Mouse (Mus musculus) spleen, adult 2 months (tissue): ENCODE measurements at regions not wholly inside any gene's neighbourhood (a gene's known extent, or its start where the extent isn't known, plus 50 kb on each side); places are given as distances from the start of the nearest gene placed in this dataset.

Source experiments
- DNase-seq, 2 experiments: peaks; one replicate each; pipeline versions ENCODE4 v3.0.0 to v3.0.0-alpha.2; 2012 to 2021; ENCODE audit warnings: low spot score in 2 of 2, low read depth in 1 of 2
- H3K27ac ChIP-seq: fragments of 200-500 bp; 2 replicates; pipeline ENCODE4 v1.5.1; 2012; ENCODE audit warnings: low read length, inconsistent platforms; ENCODE audit not compliant: insufficient read depth
- H3K27me3 ChIP-seq: fragments of 200-500 bp; 2 replicates; pipeline ENCODE4 v1.6.1; 2012; ENCODE audit warnings: mild to moderate bottlenecking, moderate library complexity, low read length, inconsistent platforms; ENCODE audit not compliant: control insufficient read depth, insufficient read depth
- H3K36me3 ChIP-seq: fragments of 200-500 bp; 2 replicates; pipeline ENCODE4 v1.6.1; 2012; ENCODE audit warnings: mild to moderate bottlenecking, low read length, inconsistent platforms; ENCODE audit not compliant: control insufficient read depth, insufficient read depth
- H3K4me1 ChIP-seq: fragments of 200-500 bp; 2 replicates; pipeline ENCODE4 v1.6.1; 2011; ENCODE audit warnings: inconsistent platforms; ENCODE audit not compliant: control insufficient read depth, insufficient read depth, insufficient read length
- H3K4me3 ChIP-seq: fragments of 200-500 bp; 2 replicates; pipeline ENCODE4 v1.5.1; 2011; ENCODE audit warnings: mild to moderate bottlenecking, inconsistent platforms; ENCODE audit not compliant: insufficient read depth, insufficient read length; ENCODE audit errors: extremely low read depth
- CTCF ChIP-seq: fragments of 200-500 bp; IDR thresholded peaks from 2 replicates; pipeline ENCODE4 v1.5.1; 2011; ENCODE audit warnings: mild to moderate bottlenecking, inconsistent platforms; ENCODE audit not compliant: insufficient read depth, insufficient read length, insufficient replicate concordance; ENCODE audit errors: extremely low read depth
- POLR2A ChIP-seq: fragments of 200-500 bp; IDR thresholded peaks from 2 replicates; pipeline ENCODE4 v1.6.1; 2011; ENCODE audit warnings: low read depth, low read length, inconsistent platforms
- WGBS: fragments of 180-500 bp; shearing (Covaris S2); methylation state at CpG from one replicate; pipeline ENCODE4 v1.1.7; 2018; 5-methylcytosine and 5-hydroxymethylcytosine counted together

DNA sequence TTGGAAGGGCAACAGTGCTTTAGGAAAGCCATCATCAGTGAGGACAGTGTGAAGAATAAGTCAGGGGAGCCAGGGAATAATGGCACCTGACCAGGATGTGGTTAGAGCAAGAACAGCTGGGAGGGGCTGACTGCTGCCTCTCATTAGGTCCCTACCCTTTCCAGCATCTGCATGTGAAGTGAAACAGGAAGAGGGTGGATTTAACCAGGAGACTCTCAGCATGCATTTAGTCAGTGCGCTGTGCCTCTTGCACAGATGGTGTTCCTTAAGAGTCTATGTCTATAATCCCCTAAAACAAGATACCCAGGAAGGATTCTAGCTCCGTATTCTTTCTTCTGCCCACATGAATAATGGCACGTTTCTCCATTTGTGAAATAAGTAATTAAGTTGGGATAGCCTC is 267.9 kb downstream of the Spry2 start:
- no peak for DNase-seq
- no peak overlapping the region for H3K4me3 ChIP-seq

DNA sequence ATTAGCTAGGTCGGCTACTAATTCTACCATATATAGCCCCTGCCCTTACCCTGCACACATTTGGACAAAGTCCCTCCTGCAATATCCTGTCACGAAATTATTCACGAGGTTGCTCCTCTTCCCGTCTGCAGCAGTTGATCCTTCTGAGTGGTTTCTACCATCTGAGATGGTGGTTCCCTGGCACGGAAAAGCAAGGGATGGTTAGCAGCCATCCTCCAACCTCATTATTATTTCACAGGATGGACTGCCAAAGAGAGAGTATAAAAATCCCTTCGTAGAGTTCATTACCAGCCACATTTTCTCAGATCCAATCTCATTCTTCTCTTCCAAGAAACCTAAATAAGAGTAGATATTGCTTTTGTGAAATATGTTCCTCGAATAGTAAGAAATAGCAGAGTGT is 272.2 kb downstream of the Spry2 start:
- no peaks in the 10 kb centered on the region for H3K36me3 ChIP-seq
- no peak for DNase-seq
- no peaks in the 10 kb centered on the region for H3K27me3 ChIP-seq
- H3K27ac ChIP-seq: no peak overlapping the region
- TF ChIP-seq CTCF: no peak
- TF ChIP-seq POLR2A: no peak
- 85% methylated on average over 7 of the region's 7 CpGs for WGBS
- H3K4me3 ChIP-seq: no peak overlapping the region
- no peaks in the 10 kb centered on the region for H3K4me1 ChIP-seq

More for the DNA sequence above, 267.9 kb downstream of the Spry2 start:
- Histone ChIP-seq H3K27me3 (no peaks in the 10 kb centered on the region), H3K4me1 (no peaks in the 10 kb centered on the region), H3K36me3 (no peaks in the 10 kb centered on the region), H3K27ac (no peak overlapping the region)
- TF ChIP-seq POLR2A (no peak), CTCF (no peak)
- WGBS: 39% methylated on average over 3 of the region's 3 CpGs

DNA sequence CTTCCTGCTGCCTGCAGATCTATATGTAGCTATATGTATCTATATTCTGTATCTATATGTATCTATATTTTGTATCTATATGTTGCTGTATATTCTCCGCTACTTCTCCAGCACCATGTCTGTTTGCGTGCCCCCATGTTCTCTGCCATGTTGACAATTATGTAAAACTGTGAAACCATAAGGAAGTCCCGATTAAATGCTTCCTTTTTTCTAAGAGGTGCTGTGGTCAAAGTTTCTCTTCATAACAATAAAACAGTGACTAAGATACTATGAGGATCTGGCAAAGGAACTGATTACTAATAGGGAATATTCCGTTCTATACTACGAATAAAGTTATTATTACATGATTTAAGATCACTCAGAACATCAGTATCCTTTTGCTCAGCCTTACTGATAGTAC is 274.5 kb downstream of the Spry2 start:
- WGBS: 64% methylated on average over 5 of the region's 5 CpGs

DNA sequence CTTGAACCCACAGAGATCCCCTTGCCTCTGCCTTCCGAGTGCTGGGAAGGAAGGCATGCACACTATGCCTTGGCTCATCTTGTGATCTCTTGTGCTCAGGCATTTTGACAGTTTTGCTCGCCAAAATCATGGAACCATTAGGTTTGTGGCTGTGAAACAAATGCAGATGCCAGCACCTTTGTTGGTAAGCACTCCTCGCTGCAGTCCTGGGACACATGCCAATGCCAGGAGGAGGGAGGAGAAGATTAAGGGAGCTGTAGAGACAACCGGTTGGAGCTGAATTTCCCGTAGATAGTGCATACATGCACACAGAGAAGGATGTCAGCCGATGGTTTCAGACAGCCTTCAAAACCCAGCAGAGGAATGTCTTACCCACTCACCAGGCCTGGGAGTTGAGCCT is 275.5 kb downstream of the Spry2 start:
- Histone ChIP-seq H3K4me1 (no peaks in the 10 kb centered on the region), H3K27ac (no peak overlapping the region), H3K36me3 (no peaks in the 10 kb centered on the region), H3K4me3 (no peak overlapping the region), H3K27me3 (no peaks in the 10 kb centered on the region)
- no peak for TF ChIP-seq POLR2A
- no peak for DNase-seq
- 93% methylated on average over 6 of the region's 6 CpGs for WGBS

More for the DNA sequence above, 274.5 kb downstream of the Spry2 start:
- no peak for TF ChIP-seq POLR2A
- TF ChIP-seq CTCF: no peak
- Histone ChIP-seq H3K27me3 (no peaks in the 10 kb centered on the region), H3K4me3 (no peak overlapping the region), H3K4me1 (no peaks in the 10 kb centered on the region), H3K27ac (no peak overlapping the region), H3K36me3 (no peaks in the 10 kb centered on the region)
- no peak for DNase-seq

DNA sequence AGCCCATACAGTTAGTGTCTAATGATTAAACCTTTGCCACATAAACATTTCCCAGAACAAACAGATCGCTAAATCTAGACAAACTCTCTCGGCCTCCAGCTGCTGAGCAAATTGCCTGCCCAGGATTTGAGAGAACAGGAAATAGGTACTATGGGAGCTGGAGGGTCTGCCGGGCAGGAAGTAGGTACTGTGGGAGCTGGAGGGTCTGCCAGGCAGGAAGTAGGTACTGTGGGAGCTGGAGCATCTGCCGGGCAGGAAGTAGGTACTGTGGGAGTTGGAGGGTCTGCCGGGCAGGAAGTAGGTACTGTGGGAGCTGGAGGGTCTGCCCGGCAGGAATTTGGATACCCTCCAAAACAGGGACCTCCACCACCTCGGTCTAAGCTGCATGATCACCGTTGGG is 277.2 kb downstream of the Spry2 start:
- Histone ChIP-seq H3K27me3 (no peaks in the 10 kb centered on the region), H3K36me3 (no peaks in the 10 kb centered on the region), H3K27ac (no peak overlapping the region), H3K4me1 (no peaks in the 10 kb centered on the region), H3K4me3 (no peak overlapping the region)
- TF ChIP-seq CTCF: no peak
- no peak for TF ChIP-seq POLR2A
- 65% methylated on average over 8 of the region's 8 CpGs for WGBS
- no peak for DNase-seq

DNA sequence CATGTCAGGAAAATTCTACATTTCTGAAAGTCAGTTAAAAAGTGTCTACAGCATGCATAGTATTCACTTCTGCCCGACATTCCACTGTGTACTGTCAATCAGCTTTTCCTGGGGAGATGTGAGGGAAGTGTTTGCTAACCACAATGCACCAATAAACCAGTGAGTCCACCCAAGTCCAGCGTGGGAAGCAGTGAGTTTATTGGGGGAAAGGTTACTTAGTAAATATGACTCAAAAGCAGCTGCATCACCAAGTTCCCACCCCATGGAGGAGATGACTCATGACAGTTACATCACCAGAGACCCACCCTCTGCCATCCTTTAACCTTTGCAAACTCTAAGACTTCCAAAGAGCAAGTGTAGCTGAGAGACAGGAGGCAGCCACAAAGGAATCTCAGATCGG is 280.9 kb downstream of the Spry2 start:
- Histone ChIP-seq H3K36me3 (no peaks in the 10 kb centered on the region), H3K27me3 (no peaks in the 10 kb centered on the region), H3K27ac (no peak overlapping the region), H3K4me1 (no peaks in the 10 kb centered on the region), H3K4me3 (no peak overlapping the region)
- no peak for DNase-seq
- TF ChIP-seq POLR2A: no peak
- TF ChIP-seq CTCF: no peak
- whole genome bisulfite sequencing: 64% methylated on average over 3 of the region's 3 CpGs

DNA sequence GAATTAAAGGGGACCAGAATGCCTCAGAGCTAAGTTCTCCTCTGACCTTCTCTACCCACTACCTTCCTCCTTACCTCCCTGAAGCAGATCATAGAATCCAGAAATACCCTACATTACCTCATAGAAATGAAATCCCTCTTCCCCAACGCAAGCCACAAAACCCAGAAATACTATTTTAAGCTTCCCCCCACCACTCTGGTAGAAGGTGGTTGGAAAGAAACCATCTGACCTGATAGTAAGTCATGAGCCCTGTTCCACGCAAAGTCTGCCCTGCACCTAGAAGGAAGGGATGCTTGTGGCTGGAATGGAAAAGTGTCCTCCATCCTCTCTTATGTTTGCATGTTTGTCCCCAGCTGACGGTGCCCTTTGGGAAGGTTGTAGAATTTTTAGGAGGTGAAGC is 283.8 kb downstream of the Spry2 start:
- 27% methylated on average over 3 of the region's 3 CpGs for whole genome bisulfite sequencing
- no peaks in the 10 kb centered on the region for H3K27me3 ChIP-seq

More for the DNA sequence above, 283.8 kb downstream of the Spry2 start:
- no peak for TF ChIP-seq CTCF
- no peak for TF ChIP-seq POLR2A
- no peak for DNase-seq
- Histone ChIP-seq H3K4me1 (no peaks in the 10 kb centered on the region), H3K36me3 (no peaks in the 10 kb centered on the region), H3K27ac (no peak overlapping the region), H3K4me3 (no peak overlapping the region)
